13 mouse cellular contexts compared by ENCODE assay signal in the genomic region with DNA sequence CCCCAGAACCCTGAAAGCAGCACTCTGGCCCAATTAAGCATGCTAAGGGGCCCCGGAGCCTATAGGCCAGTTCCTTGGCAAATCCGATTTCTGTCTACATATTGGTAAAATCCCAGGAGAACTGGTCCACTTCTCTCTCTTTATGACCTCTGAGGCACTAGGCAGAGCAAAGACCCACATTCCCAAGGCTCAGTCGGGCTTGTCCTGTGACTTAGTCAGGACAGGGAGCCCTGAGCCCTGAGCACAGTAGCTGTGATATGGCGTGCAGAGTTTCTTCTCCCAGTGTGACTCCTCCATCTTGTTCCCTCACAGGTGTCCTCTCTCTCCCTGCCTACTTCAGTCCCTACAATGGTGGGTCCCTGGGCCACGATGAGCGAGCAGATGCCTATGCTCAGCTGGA.
"Had no signal": no experiment of that assay in that cellular context is flagged by ENCODE, and none has a peak within 500 bp of the region (broad histone marks: within the 10 kb centered on the region; RNA-seq: fewer than 3 reads in every experiment).

No protein-coding gene starts in this region.

- H3K27ac ChIP-seq: limb, embryonic 13.5 days; liver, embryonic 14.5 days; midbrain, embryonic 12.5 days; neural tube, embryonic 13.5 days had no signal

- H3K36me3 ChIP-seq: neural tube, embryonic 13.5 days had no signal

- H3K4me3 ChIP-seq: limb, embryonic 13.5 days; midbrain, embryonic 12.5 days; neural tube, embryonic 13.5 days had no signal

- H3K4me2 ChIP-seq: limb, embryonic 13.5 days; midbrain, embryonic 12.5 days; neural tube, embryonic 13.5 days had no signal

- DNase-seq: layer of hippocampus, adult 9-11 months; layer of hippocampus, postnatal 36 days; lung, adult 18-20 months; retina, postnatal 1 day; right cerebral cortex, postnatal 4 days; spleen, adult 18-20 months; thymus, adult 18-20 months; thymus, postnatal 25 days had no signal

- ATAC-seq: midbrain, embryonic 16.5 days had no signal

- H3K27me3 ChIP-seq: midbrain, embryonic 12.5 days; neural tube, embryonic 13.5 days had no signal

- H3K9ac ChIP-seq: limb, embryonic 13.5 days; liver, embryonic 14.5 days; midbrain, embryonic 12.5 days; neural tube, embryonic 13.5 days had no signal

- H3K9me3 ChIP-seq: limb, embryonic 13.5 days; midbrain, embryonic 12.5 days; neural tube, embryonic 13.5 days had no signal
